Mouse (Mus musculus) naive thymus-derived CD4-positive, alpha-beta T cell, adult 5 months (primary cell): ENCODE results near the gene Zbtb33. TPM values are rescaled to one million over a fixed set of nuclear protein-coding genes. Genes with fewer than 3 reads are reported as not detected.

Experiments used
- polyA plus RNA-seq: library from polyadenylated mRNA; unstranded; fragments of 100-300 nt; shearing (Covaris generic); gene quantifications from one replicate; pipeline ENCODE4 v1.2.1, GENCODE M21; 2017

The Zbtb33 gene
- 1.7 TPM for polyA plus RNA-seq

GRCm38 (mm10) chrX:38189552-38190457, at the start of gene Zbtb33:
Gene Zbtb33 (plus strand): TSS chrX:38189793.

Other genes with a start within 250 kb of the Zbtb33 start
- gene Btg1-ps1, start 171.0 kb upstream of the Zbtb33 start, polyA plus RNA-seq: not detected
- gene Btg1-ps2, start 146.7 kb upstream of the Zbtb33 start, polyA plus RNA-seq: not detected
- gene Rhox10, start 123.3 kb upstream of the Zbtb33 start, polyA plus RNA-seq: not detected
- not detected for gene Rhox11, start 104.7 kb upstream of the Zbtb33 start, polyA plus RNA-seq
- not detected for gene Rhox12, start 78.9 kb upstream of the Zbtb33 start, polyA plus RNA-seq
- not detected for gene Rhox13, start 68.6 kb upstream of the Zbtb33 start, polyA plus RNA-seq
- 0.10 TPM for gene Tmem255a, start 62.6 kb downstream of the Zbtb33 start, polyA plus RNA-seq
- gene Atp1b4, start 126.4 kb downstream of the Zbtb33 start, polyA plus RNA-seq: not detected